Mouse (Mus musculus): ENCODE results near the gene Trim44. TPM values are rescaled to one million over a fixed set of nuclear protein-coding genes. Genes with fewer than 3 reads are reported as not detected.
A peak's percentile ranks its signal among the peaks of the same experiment; 100 is the strongest.

Trim44 gene
- total RNA-seq, 1 experiment from 2014 or later, result 29.3 TPM

DNA sequence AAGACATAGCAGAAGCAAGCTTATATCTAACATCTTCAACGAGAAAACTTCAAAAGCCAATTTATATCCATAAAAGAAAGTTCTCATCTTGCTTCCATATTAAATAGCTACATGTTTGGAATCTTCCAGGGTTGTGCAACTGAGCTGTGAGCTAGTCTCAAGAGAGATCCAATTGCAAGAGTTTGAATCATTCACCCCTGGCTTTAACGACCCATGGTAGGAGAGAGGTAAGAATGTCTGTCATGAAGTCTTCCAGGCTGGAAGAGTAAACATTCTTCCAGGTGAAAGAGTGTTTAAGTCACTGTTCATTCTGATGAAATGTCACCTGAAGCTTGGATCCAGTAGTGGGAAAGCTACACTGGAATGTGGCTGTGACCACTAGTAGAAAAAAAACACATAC is 93.6 kb downstream of the Trim44 start:
- no peak for ATAC-seq (replicated peaks; ENCODE audit: insufficient number of reproducible peaks, low FRiP score, low TSS enrichment, poor library complexity, severe bottlenecking)

DNA sequence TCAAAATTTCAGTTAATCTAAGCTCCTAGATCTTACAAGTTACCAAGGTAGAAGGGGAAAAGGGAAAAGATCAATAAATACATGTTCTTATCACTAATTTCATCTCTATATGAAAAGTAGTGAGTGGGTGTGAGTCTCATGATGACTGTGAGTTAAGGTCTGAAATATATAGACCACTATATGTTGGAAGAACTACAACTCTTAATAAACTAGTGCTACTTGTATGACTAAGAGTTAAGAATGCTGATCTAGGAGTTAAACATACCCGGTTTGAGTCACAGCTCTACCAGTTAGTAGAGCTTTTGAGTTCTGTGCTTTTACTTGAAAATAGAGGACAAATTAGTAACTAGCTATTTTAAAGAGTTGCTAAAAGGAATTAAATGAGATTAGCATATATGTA is 94.7 kb downstream of the Trim44 start:
- no peak for ATAC-seq (replicated peaks; ENCODE audit: insufficient number of reproducible peaks, low FRiP score, low TSS enrichment, poor library complexity, severe bottlenecking)

DNA sequence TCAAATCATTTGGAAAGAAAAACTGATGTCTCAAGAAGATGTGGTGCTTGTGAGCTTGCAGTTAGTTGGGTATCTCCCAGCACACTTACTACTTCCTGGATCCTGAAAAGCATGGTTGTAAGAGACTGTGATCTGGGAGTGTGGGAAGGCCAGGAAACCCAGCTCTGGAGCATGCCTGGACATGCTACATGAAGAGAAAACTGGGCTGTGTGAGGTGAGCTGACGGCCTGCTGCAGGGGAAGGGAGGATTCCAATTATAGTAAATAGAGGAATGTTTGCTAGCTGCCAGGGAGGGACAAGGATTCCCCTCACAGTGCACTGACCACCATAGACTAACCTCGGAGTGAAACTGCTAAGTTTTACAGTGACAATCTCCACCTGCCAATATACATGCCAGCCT is 104.4 kb downstream of the Trim44 start:
- ATAC-seq (replicated peaks; ENCODE audit: insufficient number of reproducible peaks, low FRiP score, low TSS enrichment, poor library complexity, severe bottlenecking), result no peak

DNA sequence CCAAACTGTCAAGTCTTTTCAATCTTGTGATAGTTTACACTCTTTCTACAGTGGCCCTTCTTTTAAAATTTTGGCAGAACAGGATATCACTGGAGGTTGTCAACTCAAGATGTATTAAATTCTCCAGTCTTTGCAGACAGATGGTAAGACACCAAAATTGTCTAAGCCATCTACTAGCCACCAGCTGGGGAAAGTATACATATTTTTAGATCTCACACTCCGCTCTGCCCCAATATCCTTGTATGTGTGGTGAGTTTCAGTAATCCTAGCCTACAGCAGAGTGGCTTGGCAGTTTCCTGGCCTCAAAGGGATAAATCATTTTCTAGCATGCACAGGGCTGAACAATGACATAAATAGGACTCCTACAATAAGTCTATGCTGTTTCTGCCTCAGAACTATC is 105.1 kb downstream of the Trim44 start:
- ATAC-seq (replicated peaks; ENCODE audit: insufficient number of reproducible peaks, low FRiP score, low TSS enrichment, poor library complexity, severe bottlenecking), result no peak

DNA sequence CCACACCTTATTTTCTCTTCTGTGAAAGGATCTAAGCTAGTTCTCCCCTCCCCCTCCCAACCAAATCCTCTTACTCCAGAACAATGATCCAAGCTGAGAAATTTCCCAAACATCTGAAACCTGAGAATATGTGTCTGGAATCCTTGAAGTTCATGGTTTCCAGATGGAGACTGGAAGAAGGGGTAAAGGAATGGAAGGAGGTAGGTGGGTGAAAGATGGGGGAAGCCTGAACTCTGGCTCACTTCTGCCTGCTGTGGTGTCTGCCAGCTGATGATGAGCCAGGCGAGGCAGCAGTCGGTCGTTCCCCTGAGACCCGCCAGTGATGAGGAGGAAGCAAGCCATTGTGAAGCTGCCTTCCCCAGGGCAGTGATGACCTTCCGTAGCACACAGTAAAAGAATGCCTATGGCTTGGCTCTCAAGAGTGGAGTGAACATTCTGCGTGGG is 112.8 kb downstream of the Trim44 start:
- peak; percentile 50; the same call in 1 of the 2 replicates for ATAC-seq (replicated peaks; ENCODE audit: insufficient number of reproducible peaks, low FRiP score, low TSS enrichment, poor library complexity, severe bottlenecking)

DNA sequence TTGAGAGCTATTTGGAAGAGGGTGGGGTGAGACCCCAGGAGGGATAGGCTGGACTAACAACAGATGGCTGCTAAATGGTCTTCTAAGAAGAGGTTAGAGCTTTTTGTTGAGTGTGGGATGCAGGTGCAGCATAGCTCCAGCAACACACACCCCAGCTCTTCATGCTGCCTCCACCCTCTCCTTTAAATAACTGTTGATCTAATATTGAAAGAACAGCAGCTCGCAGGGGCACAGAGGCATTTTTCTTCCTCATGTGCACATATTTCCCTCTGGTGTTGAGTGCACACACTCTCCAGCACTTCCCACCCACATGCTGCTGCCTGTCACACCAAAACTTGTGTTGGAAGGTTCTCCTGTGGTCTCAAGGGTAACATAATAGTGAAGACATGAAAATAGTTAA is 114.4 kb downstream of the Trim44 start:
- no peak for ATAC-seq (replicated peaks; ENCODE audit: insufficient number of reproducible peaks, low FRiP score, low TSS enrichment, poor library complexity, severe bottlenecking)

DNA sequence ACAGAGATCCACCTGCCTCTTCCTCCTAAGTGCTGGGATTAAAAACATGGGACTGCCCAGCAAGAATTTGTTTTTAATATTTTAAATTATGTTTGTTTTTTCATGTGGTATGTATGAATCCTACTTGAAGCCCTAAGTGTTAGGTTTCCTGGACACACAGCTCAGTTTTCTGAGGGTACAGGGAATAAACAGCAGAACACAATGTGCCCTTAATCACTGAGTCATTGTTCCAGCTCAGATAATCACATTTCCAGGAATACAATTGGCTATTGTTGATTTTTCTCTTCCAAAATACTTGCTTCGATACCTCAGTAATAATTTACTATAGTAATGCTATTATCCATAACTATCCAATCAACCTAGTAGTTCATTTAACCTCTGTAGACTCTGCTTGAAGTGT is 115.6 kb downstream of the Trim44 start:
- ATAC-seq (replicated peaks; ENCODE audit: insufficient number of reproducible peaks, low FRiP score, low TSS enrichment, poor library complexity, severe bottlenecking), result no peak

DNA sequence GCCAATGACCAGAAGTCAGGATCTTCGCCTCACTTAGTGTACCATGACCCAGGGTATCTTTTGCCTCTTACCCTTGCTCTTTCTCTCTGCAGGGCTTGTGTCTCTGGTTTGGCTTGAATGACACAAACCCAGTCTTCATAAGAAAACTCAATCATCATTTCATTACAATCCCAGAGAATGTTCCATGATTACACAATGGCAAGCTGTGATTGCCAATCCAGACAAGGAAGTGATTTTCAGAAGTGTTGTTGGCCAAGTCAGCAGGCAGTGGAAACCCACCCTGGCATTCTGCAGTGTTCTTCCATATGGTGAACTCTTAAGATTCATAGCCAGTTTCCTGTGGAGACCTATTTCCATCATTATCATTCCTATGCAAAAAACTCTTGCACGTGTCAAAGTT is 116.1 kb downstream of the Trim44 start:
- no peak for ATAC-seq (replicated peaks; ENCODE audit: insufficient number of reproducible peaks, low FRiP score, low TSS enrichment, poor library complexity, severe bottlenecking)

DNA sequence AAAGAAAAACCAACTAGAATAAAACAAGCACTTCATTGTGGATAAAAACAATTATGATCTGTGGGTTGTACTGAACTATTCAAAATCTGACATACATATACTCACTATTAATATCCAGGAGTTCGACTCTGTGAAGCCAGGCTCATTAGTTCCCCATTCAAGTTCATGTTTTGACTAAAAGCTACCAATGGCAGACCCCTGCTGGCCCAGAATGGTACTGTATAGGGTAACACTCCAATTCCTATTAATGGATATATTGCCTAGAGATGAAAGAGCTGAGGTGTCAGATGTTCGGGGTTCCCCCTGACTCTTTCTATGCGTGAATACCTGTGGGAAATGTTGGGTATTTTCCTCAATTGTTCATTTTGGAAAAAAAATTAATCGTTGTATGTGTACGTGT is 117.6 kb downstream of the Trim44 start:
- peak; percentile 81 for ATAC-seq (replicated peaks; ENCODE audit: insufficient number of reproducible peaks, low FRiP score, low TSS enrichment, poor library complexity, severe bottlenecking)

DNA sequence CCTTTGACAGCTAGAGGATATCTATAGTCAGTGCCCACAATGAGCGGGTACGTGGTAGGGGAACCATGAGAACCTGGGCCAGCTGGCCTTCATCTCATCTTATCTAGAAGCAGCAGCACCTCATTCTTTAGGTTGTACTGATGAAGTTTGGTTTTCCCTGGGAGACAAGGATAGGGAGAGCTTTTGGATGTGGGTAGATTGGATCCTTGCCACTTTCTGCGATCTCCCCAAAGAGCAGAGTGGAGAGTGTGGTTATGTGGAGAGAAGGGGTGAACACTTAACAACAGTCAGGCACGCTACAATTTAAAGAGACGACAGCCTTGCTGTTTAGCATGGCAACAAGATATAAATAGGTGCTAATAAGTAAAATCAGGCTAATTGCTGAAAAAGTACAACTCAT is 119.0 kb downstream of the Trim44 start:
- no peak for ATAC-seq (replicated peaks; ENCODE audit: insufficient number of reproducible peaks, low FRiP score, low TSS enrichment, poor library complexity, severe bottlenecking)

DNA sequence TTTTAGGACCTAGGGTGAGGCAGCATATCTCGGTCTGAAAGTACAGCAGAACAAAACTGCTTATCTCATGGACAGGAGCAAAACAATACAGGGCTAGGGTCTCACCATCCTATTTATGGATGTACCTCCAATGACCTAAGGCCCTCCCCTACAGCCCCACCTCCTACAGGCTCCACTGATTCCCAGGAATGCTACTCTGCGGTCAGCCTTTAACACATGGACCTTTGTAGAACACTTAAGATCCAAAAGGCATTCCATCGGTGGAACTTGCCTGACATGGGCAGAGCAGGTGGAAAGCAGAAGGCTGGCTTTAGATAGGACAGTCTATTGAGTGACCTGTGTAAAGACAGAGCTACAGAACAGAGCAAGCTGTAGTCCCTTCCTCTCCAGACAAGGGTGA is 120.3 kb downstream of the Trim44 start:
- ATAC-seq (replicated peaks; ENCODE audit: insufficient number of reproducible peaks, low FRiP score, low TSS enrichment, poor library complexity, severe bottlenecking), result no peak

DNA sequence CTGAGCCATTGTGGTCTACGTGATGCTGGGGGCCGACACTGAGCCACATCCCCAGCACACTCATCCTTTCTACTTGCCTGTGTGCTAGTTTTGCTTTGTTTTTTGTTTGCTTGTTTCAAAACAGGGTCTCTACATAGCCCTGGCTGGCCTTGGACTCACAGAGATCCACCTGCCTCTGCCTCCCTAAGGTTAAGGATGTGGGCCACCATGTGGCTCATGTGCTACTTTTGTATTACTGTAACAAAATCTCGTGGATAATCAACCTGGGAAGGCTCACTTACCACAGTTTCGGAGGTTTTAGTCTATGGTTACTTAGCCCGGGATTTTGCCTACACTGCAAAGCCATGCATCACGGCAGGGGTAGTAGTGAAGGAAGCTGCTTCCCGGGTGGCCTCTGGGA is 125.5 kb downstream of the Trim44 start:
- ATAC-seq (replicated peaks; ENCODE audit: insufficient number of reproducible peaks, low FRiP score, low TSS enrichment, poor library complexity, severe bottlenecking), result no peak

DNA sequence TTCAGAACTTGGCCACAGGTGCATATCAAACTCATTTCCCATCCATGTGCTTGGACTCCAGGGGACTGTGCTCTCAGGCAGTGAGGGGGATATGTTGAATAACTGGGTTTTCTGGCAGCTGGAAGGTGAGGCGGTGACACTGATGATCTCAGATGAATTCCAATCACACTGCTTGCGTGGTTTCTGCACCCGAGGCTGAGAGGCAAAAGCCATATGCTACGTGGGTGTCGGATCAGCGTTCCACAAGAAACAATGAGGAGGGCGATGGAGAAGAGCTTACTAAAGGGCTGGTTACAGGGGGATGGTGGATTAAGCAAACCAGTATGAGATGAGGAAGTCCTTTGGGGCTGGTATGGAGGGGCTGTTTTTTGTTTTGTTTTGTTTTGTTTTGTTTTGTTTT is 127.8 kb downstream of the Trim44 start:
- ATAC-seq (replicated peaks; ENCODE audit: insufficient number of reproducible peaks, low FRiP score, low TSS enrichment, poor library complexity, severe bottlenecking), result no peak

DNA sequence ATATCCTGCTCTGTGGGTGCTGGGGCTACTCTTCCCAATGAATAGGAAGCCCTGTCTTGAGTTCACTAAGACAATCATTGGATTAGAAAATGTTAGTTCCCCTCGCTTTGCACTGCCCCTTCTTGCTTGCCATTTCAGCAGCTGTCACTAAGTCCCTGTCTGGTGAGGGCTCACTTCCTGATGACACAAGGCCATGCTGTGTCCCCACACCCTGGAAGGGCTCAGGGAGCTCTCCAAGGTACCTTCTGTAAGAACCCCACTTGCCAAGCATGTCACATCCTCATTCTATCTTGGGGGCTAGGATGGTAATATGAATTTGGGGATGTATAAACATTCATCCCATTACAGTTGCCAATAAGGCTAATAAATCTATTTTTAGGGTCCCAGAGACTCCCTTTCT is 129.7 kb downstream of the Trim44 start:
- ATAC-seq (replicated peaks; ENCODE audit: insufficient number of reproducible peaks, low FRiP score, low TSS enrichment, poor library complexity, severe bottlenecking), result 0 out of 2 replicates have a peak, but pooled peaks have one; percentile 22

DNA sequence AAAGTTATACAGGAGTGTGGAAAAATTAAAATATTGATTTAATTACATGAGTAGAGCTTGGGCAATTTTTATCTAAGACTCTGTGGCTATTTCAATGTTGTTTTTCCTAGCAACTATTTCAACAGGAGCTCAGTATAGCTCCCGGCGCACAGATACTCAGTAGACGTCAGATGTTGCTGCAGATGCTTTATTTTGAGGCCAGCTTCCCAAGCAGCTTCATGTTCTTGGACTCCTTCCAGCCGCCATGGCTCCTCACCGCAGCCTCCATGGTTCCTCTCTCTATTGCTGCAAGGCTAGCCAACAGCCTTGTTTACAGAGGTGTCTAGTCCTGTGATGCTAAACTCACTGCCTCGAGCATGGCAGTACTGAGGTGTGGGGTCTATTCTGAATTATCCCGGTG is 134.3 kb downstream of the Trim44 start:
- no peak for ATAC-seq (replicated peaks; ENCODE audit: insufficient number of reproducible peaks, low FRiP score, low TSS enrichment, poor library complexity, severe bottlenecking)

DNA sequence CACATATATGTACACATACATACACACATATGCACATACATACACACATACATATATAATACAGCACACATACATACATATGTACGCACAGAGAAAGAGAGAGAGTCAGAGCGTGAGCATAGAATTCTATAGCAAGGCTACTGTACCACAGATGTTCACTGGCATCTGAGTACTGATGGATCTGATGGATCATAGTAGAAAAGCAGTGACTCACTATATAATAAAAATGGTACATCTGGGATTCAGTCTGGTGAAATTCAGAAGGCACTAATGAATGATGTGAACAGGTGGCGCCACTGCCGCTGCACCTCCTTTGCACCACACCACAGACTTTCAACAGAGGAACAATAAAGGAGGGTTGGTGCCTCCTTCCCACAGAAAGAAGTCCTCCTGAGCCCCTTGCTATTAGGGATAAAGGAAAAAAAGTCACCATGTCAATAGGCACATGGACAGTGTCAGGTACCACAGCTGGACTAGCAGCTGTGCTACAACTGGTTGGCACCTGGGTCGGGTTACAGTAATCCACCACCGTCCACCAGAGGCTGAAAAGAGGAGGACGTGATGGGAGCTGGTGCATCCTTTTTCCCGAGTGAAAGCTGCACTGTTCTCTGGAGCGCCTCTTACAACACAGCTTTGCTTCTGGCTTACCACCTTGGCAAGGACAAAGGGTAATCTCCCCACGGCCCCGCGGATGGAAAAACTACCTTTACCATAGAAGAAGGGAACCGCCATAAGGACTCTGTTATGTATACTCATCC is 139.9 kb downstream of the Trim44 start:
- no peak for ATAC-seq (replicated peaks; ENCODE audit: insufficient number of reproducible peaks, low FRiP score, low TSS enrichment, poor library complexity, severe bottlenecking)

DNA sequence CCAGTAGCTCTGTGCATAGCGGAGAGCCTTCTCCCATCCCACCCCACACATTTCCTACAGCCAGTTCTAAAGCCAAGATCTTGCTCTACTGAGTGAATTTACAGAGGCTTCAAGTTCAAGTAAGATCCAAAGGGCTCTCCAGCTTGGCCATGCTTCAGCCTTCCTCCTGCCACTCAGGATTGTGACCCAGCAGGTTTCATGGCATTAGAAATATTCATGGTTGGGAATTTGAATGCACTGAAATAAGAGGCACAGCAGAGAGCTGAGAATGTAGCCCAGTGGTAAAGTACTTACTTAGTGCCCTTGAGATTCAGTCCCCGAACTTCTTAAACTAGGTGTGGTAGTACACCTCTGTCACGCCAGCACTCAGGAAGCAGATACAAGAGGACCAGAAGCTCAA is 140.7 kb downstream of the Trim44 start:
- ATAC-seq (replicated peaks; ENCODE audit: insufficient number of reproducible peaks, low FRiP score, low TSS enrichment, poor library complexity, severe bottlenecking), result no peak

DNA sequence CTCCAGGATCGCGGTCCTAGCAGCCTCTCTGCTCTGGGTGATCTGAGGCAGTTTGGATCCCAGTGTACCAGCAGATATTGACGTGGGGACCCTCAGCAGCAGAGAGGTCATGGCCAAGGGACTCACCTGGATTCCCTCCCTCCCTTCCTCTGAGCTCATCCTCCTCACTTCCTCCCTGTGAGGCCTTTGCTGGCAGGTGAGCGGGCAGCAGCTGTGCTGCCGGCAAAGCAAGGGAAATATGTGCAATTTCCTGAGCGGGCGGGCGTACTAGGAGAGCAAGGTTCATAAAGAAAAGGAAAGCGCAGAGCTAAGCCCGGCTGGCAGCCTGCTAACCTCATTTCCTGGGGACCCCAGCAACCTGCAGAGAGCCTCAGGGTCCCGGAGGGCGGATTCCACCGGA is 148.5 kb downstream of the Trim44 start:
- ATAC-seq (replicated peaks; ENCODE audit: insufficient number of reproducible peaks, low FRiP score, low TSS enrichment, poor library complexity, severe bottlenecking), result no peak

DNA sequence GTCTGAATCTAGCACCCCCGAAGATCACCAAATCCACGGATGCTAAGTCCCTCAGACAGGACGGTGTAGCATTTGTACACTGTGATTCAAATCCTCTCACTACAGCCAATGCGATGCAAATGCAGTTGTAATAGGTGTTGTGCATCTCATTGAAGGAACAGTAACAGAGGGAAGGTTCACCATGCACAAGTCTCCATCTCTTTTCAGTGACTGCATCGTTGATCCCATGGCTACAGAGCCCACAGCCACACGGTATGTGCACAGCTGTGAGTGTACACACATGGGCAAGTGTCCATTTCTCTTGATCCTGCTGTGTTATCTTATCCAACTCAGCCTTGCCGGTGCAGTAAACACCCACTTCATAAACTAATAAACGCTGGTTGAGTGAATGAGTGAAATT is 148.9 kb downstream of the Trim44 start:
- no peak for ATAC-seq (replicated peaks; ENCODE audit: insufficient number of reproducible peaks, low FRiP score, low TSS enrichment, poor library complexity, severe bottlenecking)

DNA sequence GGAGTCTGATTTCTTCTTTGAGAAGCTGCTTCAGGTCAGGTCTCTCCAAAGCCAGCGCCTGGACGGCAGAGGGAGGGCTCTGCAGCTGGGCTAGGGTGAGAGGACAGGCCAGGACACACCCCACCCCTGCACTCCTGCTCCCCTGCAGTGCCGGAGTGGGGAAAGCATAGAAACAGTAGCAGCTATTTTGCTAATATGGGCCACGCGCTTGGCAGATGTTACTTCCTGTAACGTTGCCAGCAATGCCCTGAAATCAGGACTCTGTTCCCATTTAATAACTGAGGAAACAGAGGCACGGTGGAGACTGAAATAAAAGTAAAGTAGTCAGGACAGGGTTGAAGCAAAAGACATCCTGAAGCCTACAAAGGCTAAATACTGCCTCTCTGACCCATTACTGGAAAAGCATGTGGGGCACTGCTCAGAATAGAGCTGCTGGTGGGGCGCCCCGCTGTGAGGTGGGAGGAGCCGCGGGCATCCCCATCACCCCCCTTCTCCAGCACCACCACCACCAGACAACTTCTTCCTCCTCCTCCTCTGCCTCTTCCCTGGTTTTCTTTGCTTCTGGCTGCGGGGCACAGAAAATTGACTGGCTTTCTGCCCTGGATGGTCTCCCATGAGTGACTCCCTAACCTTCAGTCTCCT is 149.5 kb downstream of the Trim44 start:
- ATAC-seq (replicated peaks; ENCODE audit: insufficient number of reproducible peaks, low FRiP score, low TSS enrichment, poor library complexity, severe bottlenecking), result no peak
